In the genomic region with DNA sequence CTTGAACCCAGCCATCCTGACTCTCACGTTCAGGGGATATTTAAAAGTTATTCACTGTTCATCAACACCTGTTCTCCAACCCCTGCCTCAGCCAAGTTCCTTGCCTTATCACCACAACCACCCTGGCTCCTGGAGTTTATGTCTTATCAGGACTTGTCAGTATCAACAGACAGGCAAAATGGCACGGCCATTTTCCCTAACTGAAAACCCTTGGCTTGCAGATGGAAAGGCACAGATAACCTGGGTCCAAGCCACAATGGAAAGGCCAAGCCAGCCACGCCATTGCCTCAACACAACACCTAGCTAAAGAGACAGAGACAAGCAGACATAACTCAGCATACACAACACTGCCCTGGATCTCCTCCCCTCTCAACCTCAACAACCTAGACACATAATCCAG, we compare ENCODE assay signal across 18 mouse cellular contexts. TPM values are rescaled to one million over a fixed set of nuclear protein-coding genes. Genes with fewer than 3 reads are reported as not detected.
DNase-seq lines count a peak whose midpoint lies in the region; ATAC-seq and TF ChIP-seq lines count a peak whose summit lies in the region.
"Had no signal": no experiment of that assay in that cellular context is flagged by ENCODE, and none has a peak within 500 bp of the region (broad histone marks: within the 10 kb centered on the region; RNA-seq: fewer than 3 reads in every experiment).

No protein-coding gene starts in this region.

- peaks cover 91% of the 10 kb centered on the region for H3K4me1 ChIP-seq in G1E (ENCODE audit: insufficient read depth, low read depth, low read length)
- peaks cover 85% of the 10 kb centered on the region for H3K4me1 ChIP-seq in bone marrow macrophage, adult 2 months (ENCODE audit: control insufficient read depth, insufficient read depth, low read length)
- H3K4me1 ChIP-seq in liver, embryonic 15.5 days (replicated peaks), result peaks cover 66% of the 10 kb centered on the region
- H3K4me1 ChIP-seq in thymus, adult 2 months (replicated peaks; ENCODE audit: control insufficient read depth, insufficient read depth, low read length), result peaks cover 20% of the 10 kb centered on the region
- peaks cover 10% of the 10 kb centered on the region for H3K4me1 ChIP-seq in hindbrain, embryonic 10.5 days (replicated peaks)

- TF ChIP-seq POLR2A in bone marrow macrophage, adult 2 months (IDR thresholded peaks at IDR 0.05; ENCODE audit: borderline replicate concordance, low read depth, low read length), result no peak
- no peak for TF ChIP-seq POLR2A in thymus, adult 2 months (IDR thresholded peaks at IDR 0.05; ENCODE audit: control insufficient read depth, extremely low read depth, insufficient read depth, low read length, poor library complexity)

- WGBS in liver, embryonic 15.5 days (ENCODE audit: insufficient replicate concordance), result 20% methylated on average over 3 of the region's 3 CpGs
- 62% methylated on average over 3 of the region's 3 CpGs for WGBS in thymus, adult 2 months
- WGBS in hindbrain, embryonic 10.5 days, result 84% methylated on average over 3 of the region's 3 CpGs

- no peaks in the 10 kb centered on the region for H3K9me3 ChIP-seq in G1E (replicated peaks)
- no peaks in the 10 kb centered on the region for H3K9me3 ChIP-seq in liver, embryonic 15.5 days (replicated peaks)
- no peaks in the 10 kb centered on the region for H3K9me3 ChIP-seq in hindbrain, embryonic 10.5 days
- H3K9me3 ChIP-seq: heart, embryonic 13.5 days; hindbrain, embryonic 15.5 days; intestine, embryonic 15.5 days; limb, embryonic 13.5 days; midbrain, embryonic 13.5 days had no signal

- peak; percentile 50 for DNase-seq in G1E (ENCODE audit: low spot score)
- no peak for DNase-seq in thymus, adult 2 months
- no peak for DNase-seq in retina, postnatal 1 day
- no peak for DNase-seq in gastrocnemius, postnatal 25 days
- DNase-seq in hindbrain, embryonic 10.5 days (ENCODE audit: low spot score), result no peak
- DNase-seq: cerebellum, adult 18-20 months; cerebellum, postnatal 36 days had no signal

- peak overlapping the region; percentile 46; the same call in 1 of the 2 replicates for H3K4me3 ChIP-seq in G1E (ENCODE audit: low read depth, low read length)
- peak overlapping the region; percentile 2; the same call in 1 of the 2 replicates for H3K4me3 ChIP-seq in bone marrow macrophage, adult 2 months (ENCODE audit: insufficient read depth, low read length)
- H3K4me3 ChIP-seq in liver, embryonic 15.5 days (replicated peaks), result no peak overlapping the region
- no peak overlapping the region for H3K4me3 ChIP-seq in thymus, adult 2 months (ENCODE audit: control insufficient read depth, insufficient read depth, low read length)
- H3K4me3 ChIP-seq in hindbrain, embryonic 10.5 days, result no peak overlapping the region
- H3K4me3 ChIP-seq: erythroblast, embryonic 14.5 days; heart, embryonic 13.5 days; hindbrain, embryonic 15.5 days; intestine, embryonic 15.5 days; limb, embryonic 13.5 days; midbrain, embryonic 13.5 days; myocyte had no signal

- peak overlapping the region; percentile 83 for H3K27ac ChIP-seq in bone marrow macrophage, adult 2 months (ENCODE audit: insufficient read depth, low read depth, low read length)
- H3K27ac ChIP-seq in liver, embryonic 15.5 days (replicated peaks), result peak overlapping the region; percentile 59; the same call in 1 of the 2 replicates
- no peak overlapping the region for H3K27ac ChIP-seq in thymus, adult 2 months (ENCODE audit: control insufficient read depth, insufficient read depth, low read length)
- H3K27ac ChIP-seq in hindbrain, embryonic 10.5 days, result no peak overlapping the region
- H3K27ac ChIP-seq: heart, embryonic 13.5 days; hindbrain, embryonic 15.5 days; intestine, embryonic 15.5 days; limb, embryonic 13.5 days; midbrain, embryonic 13.5 days had no signal

- no peak for TF ChIP-seq CTCF in G1E (IDR thresholded peaks at IDR 0.05; ENCODE audit: low read depth, low read length)
- no peak for TF ChIP-seq CTCF in bone marrow macrophage, adult 2 months (IDR thresholded peaks at IDR 0.05; ENCODE audit: low read depth, low read length)
- TF ChIP-seq CTCF in thymus, adult 2 months (IDR thresholded peaks at IDR 0.05; ENCODE audit: borderline replicate concordance, control insufficient read depth, extremely low read depth, insufficient read depth, low read length, poor library complexity), result no peak

- peak; percentile 81 for ATAC-seq in G1E (ENCODE audit: extremely low read depth, insufficient number of reproducible peaks, low FRiP score, poor library complexity, severe bottlenecking)
- ATAC-seq in erythroid progenitor cell, adult 5-6 weeks (replicated peaks; ENCODE audit: low FRiP score, poor library complexity, severe bottlenecking), result peak; percentile 75
- ATAC-seq in liver, embryonic 15.5 days (ENCODE audit: insufficient read depth), result peak; percentile 62
- ATAC-seq: forebrain, embryonic 14.5 days; intestine, embryonic 15.5 days; midbrain, embryonic 13.5 days had no signal

- peaks cover 70% of the 10 kb centered on the region for H3K36me3 ChIP-seq in G1E (replicated peaks)
- peaks cover 4% of the 10 kb centered on the region for H3K36me3 ChIP-seq in liver, embryonic 15.5 days (replicated peaks)
- no peaks in the 10 kb centered on the region for H3K36me3 ChIP-seq in thymus, adult 2 months (ENCODE audit: control insufficient read depth, insufficient read depth, low read length)
- H3K36me3 ChIP-seq in hindbrain, embryonic 10.5 days, result peaks cover under 1% of the 10 kb centered on the region
- H3K36me3 ChIP-seq: hindbrain, embryonic 15.5 days; intestine, embryonic 15.5 days had no signal

- H3K27me3 ChIP-seq in G1E (ENCODE audit: insufficient read depth, low read length), result no peaks in the 10 kb centered on the region
- no peaks in the 10 kb centered on the region for H3K27me3 ChIP-seq in liver, embryonic 15.5 days
- no peaks in the 10 kb centered on the region for H3K27me3 ChIP-seq in thymus, adult 2 months (ENCODE audit: control insufficient read depth, insufficient read depth, low read length)
- no peaks in the 10 kb centered on the region for H3K27me3 ChIP-seq in hindbrain, embryonic 10.5 days (ENCODE audit: insufficient read depth, poor library complexity, severe bottlenecking)
- H3K27me3 ChIP-seq: heart, embryonic 13.5 days; hindbrain, embryonic 15.5 days; intestine, embryonic 15.5 days; limb, embryonic 13.5 days; midbrain, embryonic 13.5 days had no signal

- peak overlapping the region; percentile 15; the same call in 1 of the 2 replicates for H3K4me2 ChIP-seq in liver, embryonic 15.5 days
- H3K4me2 ChIP-seq: heart, embryonic 13.5 days; hindbrain, embryonic 15.5 days; intestine, embryonic 15.5 days; limb, embryonic 13.5 days; midbrain, embryonic 13.5 days had no signal

- no peak overlapping the region for H3K9ac ChIP-seq in liver, embryonic 15.5 days
- H3K9ac ChIP-seq: heart, embryonic 13.5 days; hindbrain, embryonic 15.5 days; intestine, embryonic 15.5 days; limb, embryonic 13.5 days; midbrain, embryonic 13.5 days had no signal

RNA-seq across cellular contexts. Expression of a gene that starts 38.6 kb away (rescaled TPM):
- total RNA-seq in G1E (2014; fragmentation: Nextera tagmentation) (21.5 and 23.0 TPM in 2 replicates), G1E (2017) (4.6 and 4.7 TPM in 2 replicates)
- 1.8 and 2.1 TPM in 2 replicates for polyA plus RNA-seq in G1E (2012)
- 55.9 and 64.3 TPM in 2 replicates for polyA plus RNA-seq in bone marrow macrophage, adult 2 months (2012; ENCODE audit: insufficient read depth, insufficient read length, missing spikeins)
- 1.3 and 3.2 TPM in 2 replicates for total RNA-seq in erythroid progenitor cell, adult 5-6 weeks (2015; ENCODE audit: low replicate concordance)
- total RNA-seq in erythroid progenitor cell, adult 5-6 weeks (2017; ENCODE audit: low replicate concordance), result 2.8 and 4.5 TPM in 2 replicates
- polyA plus RNA-seq in liver, embryonic 15.5 days (2015; fragmentation: Nextera tagmentation; extraction: Ambion mirVana), result 11.5 and 14.8 TPM in 2 replicates
- polyA plus RNA-seq in thymus, adult 2 months (2012; rRNA removed), result 13.8 and 15.4 TPM in 2 replicates
- 1 to 10 TPM; 4.8 to 9.4 TPM for total RNA-seq in gastrocnemius, postnatal 25 days (2021)
- polyA plus RNA-seq in hindbrain, embryonic 10.5 days (2016; fragmentation: Nextera tagmentation; extraction: Ambion mirVana), result 2.7 and 3.6 TPM in 2 replicates

Comparison
In these comparisons a context has a peak if more than half of its experiments do, and no peak if none do; other contexts are left out.
1. H3K4me3 ChIP-seq: peak in G1E (single experiment) and bone marrow macrophage, adult 2 months (single experiment); none in liver, embryonic 15.5 days (single experiment), thymus, adult 2 months (single experiment) and hindbrain, embryonic 10.5 days (single experiment).
2. H3K27ac ChIP-seq: peak in bone marrow macrophage, adult 2 months (single experiment) and liver, embryonic 15.5 days (single experiment); none in thymus, adult 2 months (single experiment) and hindbrain, embryonic 10.5 days (single experiment).
3. Peak in every context shown above with its lines, with median percentiles within 50 percentile points of each other: ATAC-seq.